Mouse (Mus musculus) ES-E14 (cell line): ENCODE data around the gene Rbm47. TPM values are rescaled to one million over a fixed set of nuclear protein-coding genes. Genes with fewer than 3 reads are reported as not detected.

ENCODE experiments used
- DNase-seq: peaks from one replicate; pipeline ENCODE4 v3.0.0-alpha.2; 2013; ENCODE audit warnings: low read depth, low spot score
- H3K27ac ChIP-seq: 2 replicates; pipeline ENCODE4 v1.5.1; 2012; ENCODE audit warnings: low read depth, mild to moderate bottlenecking, low read length, moderate library complexity, mixed read lengths; ENCODE audit not compliant: poor library complexity, insufficient read depth, severe bottlenecking
- H3K36me3 ChIP-seq: 2 replicates; pipeline ENCODE4 v1.6.1; 2012; ENCODE audit warnings: mild to moderate bottlenecking, low read length, moderate library complexity, mixed read lengths; ENCODE audit not compliant: control insufficient read depth, poor library complexity, insufficient read depth, severe bottlenecking
- H3K4me1 ChIP-seq, 2 experiments: fragments of 150-350 bp in 1 of 2; sonication (generic) in 1 of 2; 2 replicates each; pipeline ENCODE4 v1.6.1; 2012; ENCODE audit warnings: low read length in 2 of 2, mild to moderate bottlenecking in 1 of 2, mixed read lengths in 1 of 2; ENCODE audit not compliant: control insufficient read depth in 2 of 2, insufficient read depth in 2 of 2, poor library complexity in 1 of 2
- H3K4me3 ChIP-seq, 2 experiments: fragments of 150-350 bp in 1 of 2; sonication (generic) in 1 of 2; 2 replicates each; pipeline ENCODE4 v1.5.1; 2012; ENCODE audit warnings: low read length in 2 of 2, low read depth in 1 of 2, mild to moderate bottlenecking in 1 of 2, mixed read lengths in 1 of 2; ENCODE audit not compliant: insufficient read depth in 1 of 2, poor library complexity in 1 of 2, severe bottlenecking in 1 of 2
- H3K9ac ChIP-seq: 2 replicates; pipeline ENCODE4 v1.6.1; 2012; ENCODE audit warnings: low read depth, mild to moderate bottlenecking, low read length, mixed read lengths; ENCODE audit not compliant: poor library complexity, insufficient read depth, severe bottlenecking
- H3K9me3 ChIP-seq: fragments of 150-350 bp; sonication (generic); 2 replicates; pipeline ENCODE4 v1.6.1; 2012; ENCODE audit warnings: low read depth, mild to moderate bottlenecking, low read length; ENCODE audit not compliant: control insufficient read depth, insufficient read depth
- CHD2 ChIP-seq: IDR thresholded peaks from 2 replicates; pipeline ENCODE4 v1.6.1; 2014; ENCODE audit warnings: mild to moderate bottlenecking, low read depth, low read length, inconsistent platforms
- HCFC1 ChIP-seq: IDR thresholded peaks from 2 replicates; pipeline ENCODE4 v1.6.1; 2012; ENCODE audit warnings: low read length, inconsistent platforms, borderline replicate concordance; ENCODE audit not compliant: insufficient read depth
- MAFK ChIP-seq: IDR thresholded peaks from 2 replicates; pipeline ENCODE4 v1.6.1; 2014; ENCODE audit warnings: mild to moderate bottlenecking, low read depth, low read length, inconsistent platforms; ENCODE audit not compliant: insufficient read depth
- ZC3H11A ChIP-seq: IDR thresholded peaks from 2 replicates; pipeline ENCODE4 v1.6.1; 2012; ENCODE audit warnings: low read depth, mild to moderate bottlenecking, inconsistent platforms, low read length, borderline replicate concordance
- ZNF384 ChIP-seq: IDR thresholded peaks from 2 replicates; pipeline ENCODE4 v1.6.1; 2012; ENCODE audit warnings: low read depth, low read length, inconsistent platforms
- in situ Hi-C, 2 experiments: fragments of 600-800 bp; cut with MboI; formaldehyde crosslinking; loops; one replicate each; pipeline ENCODE4 v1.15.1; 2025; ENCODE audit warnings: low sequenced_read_pairs in 2 of 2, inconsistent platforms in 1 of 2; ENCODE audit not compliant: unreplicated experiment in 2 of 2
- total RNA-seq: library from RNA; depleted of rRNA; stranded (reverse); fragments of 300-350 nt; gene quantifications from 2 replicates; pipeline ENCODE4 v1.2.3, GENCODE M21; 2012

Gene Rbm47
- total RNA-seq, 1 experiment = 13.4 TPM

- H3K4me3 ChIP-seq = no peak overlapping the region
- no peak overlapping the region for H3K9ac ChIP-seq
- H3K9me3 ChIP-seq = no peaks in the 10 kb centered on the region
- TF ChIP-seq ZC3H11A (no peak), HCFC1 (no peak), CHD2 (no peak), MAFK (no peak), ZNF384 (no peak)
- no peaks in the 10 kb centered on the region for H3K36me3 ChIP-seq
- peaks cover 4 to 6% of the 10 kb centered on the region in 2 experiments; a peak in 3 of 4 replicates for H3K4me1 ChIP-seq
- H3K27ac ChIP-seq = no peak overlapping the region
- DNase-seq = no peak
- in situ Hi-C loops = no loop called here
These were observed 16.4 kb downstream of the Rbm47 start for GRCm38 (mm10) chr5:66156431-66156962.

DNA sequence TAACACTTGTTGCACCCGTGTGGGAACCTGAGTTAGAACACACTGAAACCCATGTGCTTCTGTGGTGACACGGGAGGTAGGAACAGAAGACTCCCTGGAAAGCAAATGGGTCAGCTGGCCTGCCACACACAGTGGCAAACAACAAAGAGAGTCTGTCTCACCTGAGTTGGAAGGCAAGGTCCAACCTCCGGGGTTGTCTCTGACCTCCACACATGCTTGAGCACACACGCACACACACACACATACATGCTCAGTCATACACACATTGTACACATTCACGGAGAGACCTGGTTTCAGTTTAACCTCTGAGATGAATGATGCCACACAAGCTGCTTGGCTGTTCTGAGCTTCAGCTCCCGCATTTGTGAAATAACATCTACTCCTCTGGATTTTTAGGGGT is 18.3 kb downstream of the Rbm47 start:
- in situ Hi-C loops = no loop called here
- TF ChIP-seq MAFK = no peak
- no peak for TF ChIP-seq HCFC1
- no peak for TF ChIP-seq ZC3H11A
- no peak for TF ChIP-seq CHD2
- no peak for TF ChIP-seq ZNF384

DNA sequence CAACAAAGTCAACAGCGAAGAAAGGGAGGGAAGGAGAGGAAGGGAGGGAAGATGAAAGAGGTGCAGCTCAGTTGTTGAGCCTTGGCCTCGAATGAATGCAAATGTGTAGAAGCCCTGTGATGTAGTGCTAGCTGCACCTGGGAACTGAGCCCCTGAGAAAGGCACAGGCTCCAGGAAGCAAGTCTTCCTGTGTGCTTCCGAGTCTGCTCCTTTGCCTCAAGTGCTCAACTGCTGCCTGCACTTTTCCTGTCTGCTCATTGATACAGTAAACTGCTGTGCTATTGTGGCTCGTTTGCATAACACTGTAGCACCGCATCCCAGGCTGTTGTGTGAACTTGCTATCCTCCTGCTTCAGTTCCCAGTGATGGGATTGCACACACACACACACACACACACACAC is 19.4 kb downstream of the Rbm47 start:
- H3K4me1 ChIP-seq = peaks cover 4 to 6% of the 10 kb centered on the region in 2 experiments; a peak in 3 of 4 replicates
- H3K9me3 ChIP-seq = no peaks in the 10 kb centered on the region
- no peak overlapping the region; the same call in 1 of the 2 replicates for H3K27ac ChIP-seq
- peak; percentile 41 for DNase-seq
- TF ChIP-seq ZC3H11A (no peak), ZNF384 (no peak), CHD2 (no peak), MAFK (no peak), HCFC1 (no peak)
- in situ Hi-C loops = no loop called here
- no peak overlapping the region for H3K9ac ChIP-seq
- H3K4me3 ChIP-seq = no peak overlapping the region
- no peaks in the 10 kb centered on the region for H3K36me3 ChIP-seq

More for the DNA sequence above, 18.3 kb downstream of the Rbm47 start:
- Histone ChIP-seq H3K9ac (no peak overlapping the region), H3K4me3 (no peak overlapping the region), H3K36me3 (no peaks in the 10 kb centered on the region), H3K4me1 (peaks cover 4 to 6% of the 10 kb centered on the region in 2 experiments; a peak in 3 of 4 replicates), H3K27ac (no peak overlapping the region), H3K9me3 (no peaks in the 10 kb centered on the region)
- no peak for DNase-seq

DNA sequence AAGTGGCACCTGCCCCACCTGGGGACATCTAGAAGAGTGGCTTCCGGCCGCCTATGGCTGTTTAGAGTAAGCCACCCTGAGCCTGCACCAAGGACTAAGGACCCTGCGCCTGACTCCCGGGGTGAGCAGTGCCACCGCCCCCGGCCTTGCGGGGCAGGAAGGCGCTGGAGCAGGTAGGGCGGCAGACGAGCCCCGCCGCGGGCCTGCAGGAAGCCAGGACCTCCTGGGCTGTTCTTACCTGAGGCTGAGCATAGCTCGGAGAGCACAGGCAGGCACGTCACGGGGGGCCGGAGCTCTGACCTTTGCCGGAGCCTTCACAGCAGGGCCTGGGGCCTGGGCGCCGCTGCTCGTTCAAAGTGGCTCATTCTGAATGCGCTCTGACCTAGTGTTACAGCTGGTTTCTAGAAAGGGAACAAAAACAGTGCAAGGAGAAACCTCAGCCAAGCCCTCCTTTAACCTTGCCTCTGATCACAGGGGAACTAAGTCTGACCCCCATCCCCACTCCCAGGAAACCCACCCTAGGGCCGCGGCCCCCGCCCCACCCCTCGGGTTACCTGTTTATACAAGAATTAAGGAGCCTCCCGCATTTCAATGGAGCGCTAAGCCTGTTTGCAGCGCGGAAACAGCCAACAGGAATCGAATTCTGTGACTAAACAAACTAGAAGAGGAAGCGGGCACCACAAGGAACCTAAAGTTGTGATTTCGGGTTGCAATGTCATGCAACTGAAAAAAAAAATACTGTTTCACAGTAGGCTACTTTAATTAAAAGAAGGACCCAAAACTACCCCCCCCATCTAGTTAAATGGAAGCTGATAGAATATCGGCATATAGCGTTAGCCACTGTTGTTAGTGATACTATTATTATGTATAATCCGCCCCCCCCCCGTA is 21.4 kb downstream of the Rbm47 start:
- H3K27ac ChIP-seq = peak overlapping the region; percentile 89
- peak; percentile 77 for DNase-seq

More for the DNA sequence above, 21.4 kb downstream of the Rbm47 start:
- Histone ChIP-seq H3K4me1 (peaks cover 4 to 6% of the 10 kb centered on the region in 2 experiments; a peak in 3 of 4 replicates), H3K9me3 (no peaks in the 10 kb centered on the region), H3K9ac (peak overlapping the region; percentile 84), H3K36me3 (no peaks in the 10 kb centered on the region), H3K4me3 (peak overlapping the region; percentile 63 to 76)
- TF ChIP-seq MAFK (no peak), HCFC1 (no peak), ZC3H11A (no peak), CHD2 (no peak), ZNF384 (no peak)
- in situ Hi-C loops = no loop called here
